Mouse (Mus musculus): Measurements from ENCODE around the gene Tmtc3. TPM values are rescaled to one million over a fixed set of nuclear protein-coding genes. Genes with fewer than 3 reads are reported as not detected.

The Tmtc3 gene
- 8.2 and 9.5 TPM in 2 replicates for polyA plus RNA-seq (2012; rRNA removed)

DNA sequence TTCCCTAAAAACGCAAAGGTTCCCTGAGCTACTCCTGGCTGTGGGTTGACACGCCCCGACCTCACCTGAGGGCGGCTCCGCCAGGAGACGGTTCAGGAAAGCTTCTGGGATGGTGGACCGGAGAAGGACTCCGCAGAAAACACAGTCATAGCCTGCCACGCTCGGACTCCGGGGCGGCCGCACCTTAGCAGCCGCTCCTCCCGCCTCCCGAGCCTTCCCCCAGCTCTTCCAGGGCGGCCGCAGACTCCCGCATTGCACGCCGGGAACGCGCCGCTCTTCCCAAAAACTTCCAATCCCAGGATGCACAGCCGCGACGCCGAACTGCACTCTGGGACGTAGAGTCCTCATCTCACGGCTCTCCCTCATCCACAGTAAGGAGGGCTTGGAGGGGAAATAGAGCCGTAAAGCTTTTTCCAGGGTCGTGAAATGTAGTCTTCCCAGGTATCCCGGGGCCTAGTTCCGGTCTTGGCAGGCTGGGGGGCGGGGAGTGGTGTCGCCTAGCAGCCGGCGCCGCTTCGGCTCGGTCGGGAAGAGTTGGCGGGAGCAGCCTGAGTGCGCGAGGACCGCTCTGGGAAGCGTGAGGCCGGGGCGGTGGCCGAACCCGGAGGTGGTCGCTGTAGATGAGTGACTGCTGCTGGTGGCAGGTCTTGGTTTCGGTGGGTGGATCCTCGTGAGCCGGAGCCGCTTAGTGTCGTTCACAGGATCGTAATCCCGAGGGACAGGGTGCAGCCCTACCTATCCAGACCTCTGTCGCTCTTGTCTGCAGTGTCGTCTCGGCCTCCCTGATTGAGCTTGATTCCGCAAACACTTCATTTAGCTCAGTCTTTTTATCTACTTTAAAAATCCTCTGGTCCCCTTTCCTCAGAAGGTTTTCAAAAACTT, at the start of gene Tmtc3, which contains the start of gene Cep290:
TSS of gene Tmtc3 (minus strand) at position 254 of the 882 bp plus-strand sequence.
TSS of gene Cep290 (plus strand) at position 462 of the 882 bp plus-strand sequence.

Other genes starting within 250 kb of the Tmtc3 start
- not detected in 2 replicates for gene Gm4301, start 151.7 kb downstream of the Tmtc3 start, polyA plus RNA-seq (2012; rRNA removed)
- gene Gm4302, start 146.5 kb downstream of the Tmtc3 start, polyA plus RNA-seq (2012; rRNA removed): not detected in 2 replicates
- gene Gm4303, start 141.4 kb downstream of the Tmtc3 start, polyA plus RNA-seq (2012; rRNA removed): not detected in 2 replicates
- not detected in 2 replicates for gene Gm4305, start 136.3 kb downstream of the Tmtc3 start, polyA plus RNA-seq (2012; rRNA removed)
- gene Gm4307, start 126.0 kb downstream of the Tmtc3 start, polyA plus RNA-seq (2012; rRNA removed): not detected in 2 replicates
- not detected in 2 replicates for gene Gm4312, start 104.8 kb downstream of the Tmtc3 start, polyA plus RNA-seq (2012; rRNA removed)
- 5.5 and 6.4 TPM in 2 replicates for gene Cep290, start 208 bp upstream of the Tmtc3 start, polyA plus RNA-seq (2012; rRNA removed)
- gene 4930430F08Rik, start 103.1 kb upstream of the Tmtc3 start, polyA plus RNA-seq (2012; rRNA removed): 20.8 and 27.4 TPM in 2 replicates
- 0.05 TPM in 1 of 2 replicates, not detected in the other for gene 1700017N19Rik, start 103.1 kb upstream of the Tmtc3 start, polyA plus RNA-seq (2012; rRNA removed)

All from central nervous system, embryonic 18 days (tissue).